Mouse (Mus musculus) kidney, embryonic 15.5 days (tissue): Measurements from ENCODE around the gene Prr3. TPM values are rescaled to one million over a fixed set of nuclear protein-coding genes. Genes with fewer than 3 reads are reported as not detected.

Experiments
- ATAC-seq: fragments of 200-750 bp; cut with Nextera tagmentation; replicated peaks from 2 replicates; pipeline ENCODE4 v1.8.0; 2017; ENCODE audit warnings: moderate TSS enrichment; ENCODE audit not compliant: low FRiP score
- H3K27ac ChIP-seq: fragments of 300-500 bp; sonication (generic); 2 replicates; pipeline ENCODE4 v1.5.1; 2015; ENCODE audit warnings: mild to moderate bottlenecking, inconsistent platforms
- H3K27me3 ChIP-seq: fragments of 300-500 bp; sonication (generic); 2 replicates; pipeline ENCODE4 v1.6.1; 2015; ENCODE audit warnings: inconsistent platforms
- H3K36me3 ChIP-seq: fragments of 300-500 bp; sonication (generic); 2 replicates; pipeline ENCODE4 v1.6.1; 2015; ENCODE audit warnings: inconsistent platforms
- H3K4me1 ChIP-seq: fragments of 300-500 bp; sonication (generic); 2 replicates; pipeline ENCODE4 v1.6.1; 2015; ENCODE audit warnings: inconsistent platforms
- H3K4me2 ChIP-seq: fragments of 300-500 bp; sonication (generic); 2 replicates; pipeline ENCODE4 v1.6.1; 2015; ENCODE audit warnings: moderate library complexity, mild to moderate bottlenecking, inconsistent platforms
- H3K4me3 ChIP-seq: fragments of 300-500 bp; sonication (generic); replicated peaks from 2 replicates; pipeline ENCODE4 v1.5.1; 2015; ENCODE audit warnings: mild to moderate bottlenecking, inconsistent platforms
- H3K9ac ChIP-seq: fragments of 300-500 bp; sonication (generic); 2 replicates; pipeline ENCODE4 v1.6.1; 2015; ENCODE audit warnings: mild to moderate bottlenecking, inconsistent platforms
- H3K9me3 ChIP-seq: fragments of 300-500 bp; sonication (generic); replicated peaks from 2 replicates; pipeline ENCODE4 v1.6.1; 2016; ENCODE audit warnings: inconsistent platforms
- WGBS: fragments of 180-500 bp; shearing (Covaris S2); methylation state at CpG from one replicate; pipeline ENCODE4 v1.1.7; 2015; ENCODE audit warnings: mixed read lengths; 5-methylcytosine and 5-hydroxymethylcytosine counted together
- polyA plus RNA-seq: library from polyadenylated mRNA; unstranded; fragments of >200 nt; fragmentation: Nextera tagmentation; extraction: Ambion mirVana; gene quantifications from 2 replicates; pipeline ENCODE4 v1.2.1, GENCODE M21; 2015

Gene Prr3
- polyA plus RNA-seq, 1 experiment from 2014 or later, result 42.5 TPM

DNA sequence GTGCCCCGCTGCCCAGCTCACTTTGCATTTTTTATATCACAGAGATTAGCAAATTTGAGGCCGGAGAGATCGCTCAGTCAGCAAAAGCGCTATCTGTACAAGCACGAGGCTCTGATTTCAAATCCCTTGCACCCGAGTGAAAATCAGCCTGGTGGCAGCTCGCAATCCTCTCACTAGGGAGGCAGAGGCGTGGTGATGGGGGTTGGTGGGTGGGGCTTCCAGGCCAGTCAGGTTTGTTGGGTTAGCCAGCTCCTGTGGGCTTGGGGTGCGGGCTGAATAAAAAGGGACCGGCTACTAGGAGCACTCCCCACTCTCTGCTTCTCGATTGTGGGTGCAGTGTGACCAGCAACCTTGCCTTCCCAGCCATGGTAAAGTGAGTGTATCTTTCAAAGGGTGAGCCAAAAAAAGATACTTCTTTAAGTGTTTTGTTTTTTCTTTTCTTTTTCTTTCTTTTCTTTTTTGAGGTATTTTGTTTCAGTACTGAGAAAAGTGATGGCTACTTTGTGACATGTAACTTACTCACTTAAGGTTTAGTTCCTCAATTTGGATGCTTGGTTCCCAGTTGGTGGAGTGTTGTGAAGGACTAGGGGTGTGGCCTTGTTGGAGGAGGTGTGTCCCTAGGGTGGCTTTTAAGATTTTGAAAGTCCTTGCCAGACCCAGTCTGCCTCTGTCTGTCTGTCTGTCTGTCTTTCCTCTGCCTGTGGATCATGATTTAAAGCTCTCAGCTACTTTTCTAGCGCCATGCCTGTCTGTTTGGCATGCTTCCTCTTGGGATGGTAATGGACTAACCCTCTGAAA is 17.9 kb upstream of the Prr3 start:
- H3K9ac ChIP-seq, result no peak overlapping the region
- no peaks in the 10 kb centered on the region for H3K36me3 ChIP-seq
- H3K27me3 ChIP-seq, result no peaks in the 10 kb centered on the region
- no peaks in the 10 kb centered on the region for H3K9me3 ChIP-seq
- 54% methylated on average over 12 of the region's 12 CpGs for WGBS
- H3K27ac ChIP-seq, result no peak overlapping the region
- ATAC-seq, result no peak
- no peak overlapping the region for H3K4me2 ChIP-seq
- no peak overlapping the region for H3K4me3 ChIP-seq
- H3K4me1 ChIP-seq, result peaks cover 30% of the 10 kb centered on the region

DNA sequence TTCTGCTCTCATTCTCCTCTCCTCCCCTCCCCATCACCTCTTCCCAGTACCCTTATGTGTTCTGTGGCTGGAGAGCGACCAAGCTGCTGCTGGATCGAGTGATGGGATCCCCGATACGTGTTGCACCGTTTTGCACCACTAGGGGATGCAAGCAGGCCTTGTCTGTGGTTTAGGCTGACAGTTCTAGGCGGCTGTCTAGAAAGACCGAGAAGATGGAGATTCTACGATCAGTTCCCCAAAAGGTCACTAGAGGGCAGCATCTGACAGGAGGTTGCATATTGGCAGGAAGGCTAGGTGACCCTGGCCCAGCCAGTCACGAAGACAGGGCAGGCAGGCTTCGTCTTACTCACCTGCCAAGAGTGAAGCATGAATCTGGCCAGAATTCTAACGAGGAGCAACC is 16.9 kb upstream of the Prr3 start:
- no peak overlapping the region for H3K4me2 ChIP-seq
- H3K4me1 ChIP-seq, result peaks cover 30% of the 10 kb centered on the region
- H3K36me3 ChIP-seq, result no peaks in the 10 kb centered on the region
- H3K27ac ChIP-seq, result no peak overlapping the region
- 3% methylated on average over 11 of the region's 11 CpGs for WGBS
- no peak overlapping the region for H3K9ac ChIP-seq
- H3K27me3 ChIP-seq, result no peaks in the 10 kb centered on the region
- H3K4me3 ChIP-seq, result no peak overlapping the region
- peak; percentile 67 for ATAC-seq
- H3K9me3 ChIP-seq, result no peaks in the 10 kb centered on the region

DNA sequence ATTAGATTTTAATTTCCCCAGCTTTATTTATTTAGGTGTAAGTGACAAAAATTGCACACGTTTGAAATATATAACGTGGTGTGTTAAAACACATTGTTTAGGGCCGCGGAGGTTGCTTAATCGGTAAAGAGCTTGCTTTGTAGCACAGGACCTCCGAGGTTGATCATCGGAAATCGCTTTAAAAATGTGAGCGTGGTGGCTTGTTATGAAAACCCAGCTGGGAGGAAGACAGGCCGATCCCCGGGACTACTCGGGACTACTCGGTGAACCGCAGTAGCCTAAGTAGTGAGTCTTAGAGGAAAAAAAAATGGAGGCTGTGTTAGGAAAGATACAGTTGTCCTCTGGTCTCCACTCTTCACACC is 14.8 kb upstream of the Prr3 start:
- Histone ChIP-seq H3K27me3 (no peaks in the 10 kb centered on the region), H3K4me1 (peaks cover 30% of the 10 kb centered on the region), H3K4me3 (peak overlapping the region; percentile 58), H3K36me3 (peaks cover 2% of the 10 kb centered on the region), H3K27ac (peak overlapping the region; percentile 51), H3K9me3 (no peaks in the 10 kb centered on the region), H3K9ac (peak overlapping the region; percentile 66), H3K4me2 (peak overlapping the region; percentile 71)
- WGBS, result 1% methylated on average over 14 of the region's 14 CpGs
- ATAC-seq, result no peak

DNA sequence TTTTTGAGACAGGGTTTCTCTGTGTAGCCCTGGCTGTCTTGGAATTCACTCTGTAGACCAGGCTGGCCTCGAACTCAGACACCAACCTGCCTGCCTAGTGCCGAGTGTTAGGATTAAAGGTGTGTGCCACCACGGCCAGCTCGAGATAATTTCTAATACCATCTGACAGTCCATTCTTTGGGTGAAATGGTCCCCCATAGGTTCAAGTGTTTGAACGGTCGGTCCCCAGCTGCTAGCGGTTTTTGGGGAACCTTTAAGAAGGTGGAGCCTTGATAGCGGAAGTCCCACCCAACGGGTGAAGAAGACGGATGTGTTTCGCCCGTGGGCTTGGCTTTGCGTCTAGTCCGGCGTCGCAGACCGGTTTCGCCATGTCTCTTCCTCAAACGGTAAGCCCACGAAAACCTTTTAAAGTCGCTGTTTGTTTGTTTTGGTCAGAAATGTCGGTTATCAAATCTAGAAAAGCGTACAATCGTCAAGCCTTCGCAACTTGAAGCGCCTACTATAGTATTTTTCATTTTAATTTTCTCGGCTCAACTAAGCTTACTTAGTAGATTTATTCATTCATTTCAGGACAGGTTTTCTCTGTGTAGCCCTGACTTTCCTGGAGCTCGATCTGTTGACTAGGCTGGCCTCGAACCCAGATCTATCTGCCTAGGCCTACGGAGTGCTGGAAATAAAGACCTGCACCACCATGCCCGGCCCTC is 14.3 kb upstream of the Prr3 start:
- Histone ChIP-seq H3K27ac (peak overlapping the region; percentile 61), H3K4me3 (peak overlapping the region; percentile 58), H3K4me1 (peaks cover 30% of the 10 kb centered on the region), H3K27me3 (no peaks in the 10 kb centered on the region), H3K4me2 (peak overlapping the region; percentile 71), H3K9ac (peak overlapping the region; percentile 66), H3K36me3 (peaks cover 7% of the 10 kb centered on the region), H3K9me3 (no peaks in the 10 kb centered on the region)
- peak; percentile 59 for ATAC-seq
- WGBS, result 4% methylated on average over 31 of the region's 31 CpGs

DNA sequence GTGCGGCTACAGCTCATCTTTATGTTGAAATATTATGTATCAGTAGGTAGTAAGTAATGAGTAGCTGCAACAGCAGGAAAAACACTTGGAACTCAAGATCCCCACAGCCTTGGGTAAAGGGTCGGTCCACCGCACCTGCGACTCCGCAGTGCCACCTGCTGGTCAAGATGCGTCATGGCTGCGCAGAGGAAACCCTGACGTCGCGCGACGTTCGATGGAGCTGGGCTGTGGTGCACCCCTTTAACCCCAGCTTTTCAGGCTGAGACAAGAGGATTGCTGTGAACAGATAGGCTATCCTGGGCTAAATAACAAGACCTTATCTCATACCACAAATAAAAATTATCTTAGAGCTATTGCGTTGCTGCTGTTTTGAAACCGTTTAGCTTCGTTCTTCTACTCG is 13.6 kb upstream of the Prr3 start:
- H3K4me3 ChIP-seq, result peak overlapping the region; percentile 58

DNA sequence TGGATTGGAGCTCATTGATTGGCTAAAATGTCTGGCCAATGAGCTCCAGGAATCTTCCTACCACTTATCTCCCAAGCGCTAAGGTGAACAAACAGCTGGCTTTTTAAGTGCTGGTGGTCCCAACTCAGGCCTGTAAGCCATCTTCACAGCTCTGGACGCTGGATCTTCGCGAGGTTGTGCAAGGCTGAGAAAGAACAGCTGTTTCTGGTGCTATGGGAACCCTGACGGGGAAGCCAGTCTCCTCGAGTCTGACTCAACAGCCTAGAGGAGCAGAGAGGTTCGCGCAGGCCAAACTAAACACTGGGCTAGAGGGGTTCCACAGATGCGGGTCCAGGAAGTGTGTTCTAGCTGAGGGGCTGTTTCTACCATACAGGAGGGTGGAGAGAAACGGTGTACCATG is 11.7 kb upstream of the Prr3 start:
- no peak for ATAC-seq
- WGBS, result 29% methylated on average over 10 of the region's 10 CpGs
- Histone ChIP-seq H3K27me3 (no peaks in the 10 kb centered on the region), H3K36me3 (peaks cover 32% of the 10 kb centered on the region), H3K4me3 (no peak overlapping the region), H3K27ac (no peak overlapping the region), H3K4me1 (peaks cover 21% of the 10 kb centered on the region), H3K9ac (no peak overlapping the region), H3K9me3 (no peaks in the 10 kb centered on the region), H3K4me2 (no peak overlapping the region)

More for the DNA sequence above, 13.6 kb upstream of the Prr3 start:
- H3K36me3 ChIP-seq, result peaks cover 13% of the 10 kb centered on the region
- H3K9ac ChIP-seq, result no peak overlapping the region
- H3K9me3 ChIP-seq, result no peaks in the 10 kb centered on the region
- ATAC-seq, result peak; percentile 72
- peaks cover 30% of the 10 kb centered on the region for H3K4me1 ChIP-seq
- H3K27ac ChIP-seq, result no peak overlapping the region
- H3K4me2 ChIP-seq, result peak overlapping the region; percentile 71
- WGBS, result 7% methylated on average over 17 of the region's 17 CpGs
- no peaks in the 10 kb centered on the region for H3K27me3 ChIP-seq

DNA sequence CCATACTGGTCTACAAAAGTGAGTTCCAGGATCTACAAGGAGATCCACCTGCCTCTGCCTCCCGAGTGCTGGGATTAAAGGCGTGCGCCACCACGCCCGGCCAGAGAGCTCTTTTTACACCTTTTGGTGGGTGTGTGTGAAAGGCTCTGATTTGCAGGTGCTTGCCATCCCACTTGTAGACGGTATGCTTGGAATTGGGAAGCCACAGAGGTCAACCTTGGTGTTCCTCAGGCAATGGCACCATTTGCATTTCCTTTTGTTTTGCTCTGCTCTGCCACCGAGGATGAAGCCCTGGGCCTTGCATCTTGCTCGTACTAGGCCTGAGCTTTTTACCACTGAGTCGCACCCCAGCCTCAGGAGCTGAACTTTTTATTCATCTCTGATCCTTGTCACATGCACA is 1.7 kb upstream of the Prr3 start:
- Histone ChIP-seq H3K36me3 (peaks cover 48% of the 10 kb centered on the region), H3K4me2 (no peak overlapping the region)
- WGBS, result 93% methylated on average over 9 of the region's 9 CpGs

DNA sequence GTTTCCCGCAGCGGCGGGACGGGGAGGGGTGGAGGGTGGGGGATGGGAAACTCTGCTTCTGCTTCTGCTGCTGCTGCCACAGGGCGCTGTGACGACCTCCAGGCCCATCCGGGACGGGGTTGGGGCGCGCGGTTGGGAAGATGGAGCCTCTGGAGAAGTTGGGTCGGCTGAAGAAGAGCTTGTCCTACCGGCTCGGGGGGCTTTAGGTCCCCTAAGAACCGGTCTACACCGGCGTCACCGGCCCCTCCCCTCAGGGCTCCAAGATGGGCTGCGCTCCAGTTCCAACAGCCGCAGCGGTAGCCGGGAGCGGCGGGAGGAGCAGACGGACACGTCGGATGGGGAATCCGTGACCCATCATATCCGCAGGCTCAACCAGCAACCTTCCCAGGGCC is 323 bp upstream of the Prr3 start:
- H3K27me3 ChIP-seq, result no peaks in the 10 kb centered on the region
- peak overlapping the region; percentile 78 for H3K4me3 ChIP-seq
- H3K27ac ChIP-seq, result peak overlapping the region; percentile 96
- peak overlapping the region; percentile 71 for H3K4me2 ChIP-seq
- under 1% methylated on average over 28 of the region's 29 CpGs for WGBS
- H3K9ac ChIP-seq, result peak overlapping the region; percentile 86
- no peaks in the 10 kb centered on the region for H3K9me3 ChIP-seq
- H3K36me3 ChIP-seq, result peaks cover 49% of the 10 kb centered on the region
- peak; percentile 44 for ATAC-seq
- H3K4me1 ChIP-seq, result peaks cover 18% of the 10 kb centered on the region

More for the DNA sequence above, 1.7 kb upstream of the Prr3 start:
- no peak for ATAC-seq
- Histone ChIP-seq H3K4me1 (peaks cover 18% of the 10 kb centered on the region), H3K27ac (no peak overlapping the region), H3K27me3 (no peaks in the 10 kb centered on the region), H3K9ac (no peak overlapping the region), H3K4me3 (no peak overlapping the region), H3K9me3 (no peaks in the 10 kb centered on the region)

DNA sequence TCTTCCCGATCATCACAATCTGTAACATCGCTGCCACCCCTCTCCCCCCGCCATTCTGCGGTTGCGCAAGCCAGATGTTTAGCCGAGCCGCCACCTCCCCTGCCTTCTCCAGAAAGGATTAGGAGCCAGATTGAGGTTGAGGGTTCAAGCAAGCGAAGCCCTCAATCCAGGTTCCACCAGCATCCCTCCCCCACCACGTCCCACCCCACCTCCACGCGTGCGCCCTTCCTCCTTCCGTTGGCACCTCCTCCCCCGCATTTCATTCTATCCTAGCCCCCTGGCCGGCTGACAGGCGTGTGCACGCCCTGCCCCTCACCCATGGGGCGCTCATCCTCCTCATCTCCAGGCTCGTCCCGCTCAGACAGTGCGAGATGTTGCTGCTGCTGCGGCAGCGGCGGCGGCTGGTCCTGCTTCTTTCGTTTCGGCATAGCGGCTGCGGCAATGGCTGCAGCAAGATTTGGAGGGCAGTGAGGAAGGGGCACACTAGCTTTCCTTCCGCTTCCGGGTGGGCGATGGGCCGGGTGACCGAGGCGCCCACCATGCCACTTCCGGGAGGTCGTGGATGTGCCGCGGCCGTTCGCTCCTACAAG is 1.1 kb downstream of the Prr3 start:
- Histone ChIP-seq H3K4me2 (peak overlapping the region; percentile 71), H3K27me3 (no peaks in the 10 kb centered on the region), H3K9ac (peak overlapping the region; percentile 86), H3K27ac (peak overlapping the region; percentile 96), H3K4me1 (peaks cover 18% of the 10 kb centered on the region), H3K4me3 (peak overlapping the region; percentile 78), H3K36me3 (peaks cover 50% of the 10 kb centered on the region), H3K9me3 (no peaks in the 10 kb centered on the region)
- WGBS, result under 1% methylated on average over 41 of the region's 41 CpGs
- peak; percentile 79 for ATAC-seq

DNA sequence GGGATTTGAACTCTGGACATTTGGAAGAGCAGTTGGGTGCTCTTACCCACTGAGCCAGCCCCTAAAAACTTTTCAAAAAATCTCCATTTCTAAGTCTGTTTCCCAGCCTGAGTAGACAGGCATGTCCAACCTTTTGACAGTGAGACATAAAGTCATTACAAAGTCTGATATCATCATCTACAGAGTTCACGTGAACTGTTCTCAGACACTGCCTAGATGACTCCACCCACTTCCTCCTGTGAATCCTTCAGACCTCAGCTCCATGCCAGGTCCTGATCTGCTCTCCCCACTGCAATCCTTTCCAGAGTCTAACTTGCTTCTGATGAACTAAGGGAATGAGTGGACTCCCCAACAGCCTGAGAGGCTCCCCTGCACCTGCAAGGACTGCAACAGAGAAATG is 7.9 kb downstream of the Prr3 start:
- no peak overlapping the region for H3K27ac ChIP-seq
- no peak overlapping the region for H3K4me2 ChIP-seq
- ATAC-seq, result no peak
- no peak overlapping the region for H3K4me3 ChIP-seq
- no peaks in the 10 kb centered on the region for H3K9me3 ChIP-seq
- no peak overlapping the region for H3K9ac ChIP-seq
- H3K36me3 ChIP-seq, result peaks cover 50% of the 10 kb centered on the region
- no peaks in the 10 kb centered on the region for H3K27me3 ChIP-seq
- H3K4me1 ChIP-seq, result peaks cover 24% of the 10 kb centered on the region
- 48% methylated on average over 1 of the region's 1 CpGs for WGBS

DNA sequence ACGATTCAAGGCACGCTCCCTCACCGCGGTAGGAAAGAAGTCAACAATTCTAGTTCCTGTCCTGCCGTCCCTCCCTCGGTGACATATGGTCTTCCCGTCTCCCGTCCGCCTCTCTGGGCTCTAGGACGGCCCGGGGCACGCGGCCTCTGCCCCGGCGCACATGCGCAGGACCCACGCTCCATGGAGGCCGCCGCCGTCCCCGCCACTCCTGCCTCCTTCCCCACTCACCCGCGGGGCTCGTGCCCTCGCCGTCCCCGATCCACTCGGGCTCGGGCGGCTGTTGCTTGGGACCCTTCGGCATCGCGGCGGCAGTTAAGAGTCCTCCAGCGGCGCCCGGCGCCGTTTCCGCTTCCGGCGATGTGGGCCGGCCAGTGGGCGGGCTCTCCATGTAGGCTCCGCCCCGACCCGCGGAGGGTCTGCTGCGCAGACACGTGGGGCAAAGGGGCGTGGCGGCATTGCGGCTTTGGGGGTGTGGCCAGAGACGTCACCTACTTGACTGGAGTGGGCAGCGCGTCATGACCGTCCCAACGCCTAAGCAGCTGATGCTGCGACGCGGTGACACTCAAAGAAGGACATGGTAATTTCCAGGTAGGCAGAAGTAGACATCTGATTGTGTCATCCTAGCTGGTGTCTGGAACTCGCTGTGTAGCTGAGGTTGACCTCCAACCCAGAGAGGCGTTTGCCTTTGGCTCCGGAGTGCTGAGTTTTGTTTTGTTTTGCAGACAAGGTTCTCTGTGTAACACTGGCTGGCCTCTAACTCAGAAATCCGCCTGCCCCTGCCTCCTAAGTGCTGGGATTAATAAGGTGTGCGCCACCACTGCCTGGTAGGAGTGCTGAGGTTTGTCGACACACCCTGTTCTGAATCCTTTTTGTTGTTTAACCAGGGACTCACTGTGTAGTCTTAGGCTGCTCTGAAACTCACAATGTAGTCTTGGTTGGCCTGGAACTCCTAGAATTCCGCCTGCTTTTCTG is 10.3 kb downstream of the Prr3 start, which contains the start of gene Abcf1:
TSS of gene Abcf1 (minus strand) at position 344 of the 972 bp plus-strand sequence.
- Histone ChIP-seq H3K9me3 (no peaks in the 10 kb centered on the region), H3K4me1 (peaks cover 24% of the 10 kb centered on the region), H3K9ac (peak within 1 kb of the TSS; percentile 86), H3K4me2 (peak within 1 kb of the TSS; percentile 80), H3K36me3 (peaks cover 52% of the 10 kb centered on the region), H3K27ac (peak within 1 kb of the TSS; percentile 80), H3K4me3 (peak within 1 kb of the TSS; percentile 69), H3K27me3 (no peaks in the 10 kb centered on the region)
- WGBS, result under 1% methylated on average over 68 of the region's 68 CpGs
- ATAC-seq, result peak; percentile 96
